Mouse (Mus musculus): ENCODE results near the gene Slc51a.
A peak's percentile ranks its signal among the peaks of the same experiment; 100 is the strongest.
"Not testable (repeated sequence)": the region's sequence is repeated elsewhere in the genome, so short reads cannot be mapped to it uniquely, and the experiment has no call there.

Slc51a gene

DNA sequence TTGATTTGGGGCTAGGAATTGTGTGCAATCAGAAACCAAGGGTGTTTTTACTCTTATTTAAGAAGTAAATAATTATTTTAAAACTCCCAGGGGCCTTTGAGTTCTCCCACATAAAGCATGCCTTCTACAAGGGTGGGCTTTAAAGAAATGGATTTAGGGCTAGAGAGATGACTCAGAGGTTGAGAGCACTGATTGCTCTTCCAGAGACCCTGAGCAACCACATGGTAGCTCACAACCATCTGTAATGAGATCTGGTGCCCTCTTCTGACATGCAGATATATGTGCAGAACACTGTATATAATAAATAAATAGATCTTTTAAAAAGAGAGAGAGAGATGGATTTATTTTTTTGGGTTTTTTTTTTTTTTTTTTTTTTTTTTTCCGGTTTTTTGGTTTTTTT is 22.8 kb downstream of the Slc51a start:
- no peak for DNase-seq

- DNase-seq, result no peak
These were observed 24.3 kb downstream of the Slc51a start for GRCm38 (mm10) chr16:32463426-32463825.

DNA sequence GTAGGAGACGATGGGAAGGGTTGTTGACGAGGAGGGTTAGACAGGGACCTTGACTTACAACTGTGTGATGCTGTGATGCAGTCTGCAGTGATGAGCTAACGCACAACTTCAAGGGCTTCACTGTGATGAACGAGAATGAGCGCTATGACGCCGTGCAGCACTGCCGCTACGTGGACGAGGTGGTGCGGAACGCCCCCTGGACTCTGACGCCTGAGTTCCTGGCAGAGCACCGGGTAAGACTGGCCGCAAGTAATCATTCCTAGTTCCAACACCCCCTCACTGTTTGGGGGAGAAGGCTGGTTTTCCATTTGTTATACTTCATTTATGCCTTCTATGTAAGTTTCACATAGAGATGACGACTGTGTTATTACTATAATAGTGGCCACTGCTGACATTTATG is 24.7 kb downstream of the Slc51a start:
- no peak for DNase-seq

GRCm38 (mm10) chr16:32461713-32462112 is 26.0 kb downstream of the Slc51a start:
- no peak for DNase-seq

GRCm38 (mm10) chr16:32460518-32460917 is 27.2 kb downstream of the Slc51a start:
- no peak for DNase-seq

DNA sequence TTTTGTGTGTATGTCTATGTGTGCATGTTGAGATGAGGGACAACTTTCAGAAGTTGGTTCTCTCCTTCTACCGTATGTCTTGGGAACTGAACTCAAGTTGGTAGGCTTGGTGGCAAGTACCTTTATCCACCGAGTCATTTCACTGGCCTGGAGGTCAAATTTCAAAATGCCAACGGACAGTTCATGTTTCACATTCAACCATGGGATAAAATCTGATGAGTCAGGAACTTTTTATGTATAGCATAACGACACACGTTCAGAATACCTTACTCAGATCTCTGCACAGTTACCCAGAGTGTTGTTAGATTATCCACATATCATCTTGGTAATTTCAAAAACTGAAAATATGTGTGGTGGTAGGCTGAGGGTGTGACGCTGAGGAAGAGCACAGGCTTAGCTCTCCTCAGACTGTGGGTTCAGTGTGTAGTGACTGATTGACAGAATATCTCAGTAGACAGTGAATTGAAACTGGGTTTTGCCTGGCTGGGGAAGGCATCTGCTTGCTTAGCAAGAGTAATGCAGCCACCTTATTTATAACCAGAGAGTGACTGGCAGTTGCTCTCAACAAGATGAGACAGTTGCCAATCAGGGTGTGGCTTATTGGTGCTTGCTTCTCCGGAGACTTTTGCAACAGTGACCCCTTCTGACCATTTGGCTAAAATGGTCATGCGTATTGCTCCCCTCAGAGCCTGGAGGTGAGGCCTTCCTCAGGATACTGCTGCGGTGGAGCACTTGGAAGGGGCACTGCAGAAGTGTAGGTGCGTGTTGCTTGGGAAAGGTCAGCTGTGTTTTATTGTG is 29.9 kb downstream of the Slc51a start:
- DNase-seq, result peak; percentile 53

- DNase-seq, result no peak
These were observed 30.9 kb downstream of the Slc51a start for GRCm38 (mm10) chr16:32456761-32457160.

- no peak for DNase-seq
These were observed 31.6 kb downstream of the Slc51a start for GRCm38 (mm10) chr16:32456086-32456485.

GRCm38 (mm10) chr16:32454646-32455045 is 33.0 kb downstream of the Slc51a start:
- DNase-seq, result no peak

DNA sequence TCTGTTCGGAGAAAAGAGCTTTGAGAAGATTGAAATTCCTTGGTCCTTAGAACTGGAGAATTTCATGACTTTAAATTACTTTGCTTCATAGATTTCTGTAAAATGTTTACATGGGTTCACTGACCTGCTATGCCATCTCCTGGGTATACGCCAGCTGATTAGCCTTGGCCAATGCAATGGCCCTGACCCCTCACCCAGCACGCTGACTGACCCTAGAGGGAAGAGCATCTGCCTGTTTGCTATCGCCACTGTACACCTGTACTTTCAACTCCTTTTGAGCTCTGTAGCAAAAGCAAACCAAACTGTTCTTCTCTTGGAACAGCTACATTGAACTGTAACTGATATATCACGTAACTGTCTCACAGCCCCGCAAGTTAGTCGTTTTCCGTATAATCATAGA is 34.6 kb downstream of the Slc51a start:
- DNase-seq, result no peak

GRCm38 (mm10) chr16:32450133-32450532 is 37.5 kb downstream of the Slc51a start:
- DNase-seq, result no peak

DNA sequence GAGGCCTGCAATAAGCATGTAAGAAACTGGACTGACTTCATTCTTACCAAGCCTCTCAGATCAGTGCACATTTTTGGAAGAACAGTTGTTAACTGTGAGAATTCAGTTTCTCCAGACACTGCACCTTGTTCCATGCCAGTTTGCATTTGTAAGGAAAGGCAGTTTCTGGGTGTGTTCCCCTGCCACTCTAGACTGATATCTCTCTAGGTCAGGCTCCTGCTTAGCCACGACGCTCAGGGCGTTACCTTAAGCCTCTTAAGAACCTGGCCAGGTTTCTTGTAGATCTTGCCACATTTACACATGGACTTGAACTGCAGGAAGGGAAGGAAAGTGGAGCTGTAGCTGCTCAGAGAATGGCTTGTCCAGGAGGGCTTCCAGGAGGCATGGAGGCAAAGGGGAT is 38.0 kb downstream of the Slc51a start:
- no peak for DNase-seq

DNA sequence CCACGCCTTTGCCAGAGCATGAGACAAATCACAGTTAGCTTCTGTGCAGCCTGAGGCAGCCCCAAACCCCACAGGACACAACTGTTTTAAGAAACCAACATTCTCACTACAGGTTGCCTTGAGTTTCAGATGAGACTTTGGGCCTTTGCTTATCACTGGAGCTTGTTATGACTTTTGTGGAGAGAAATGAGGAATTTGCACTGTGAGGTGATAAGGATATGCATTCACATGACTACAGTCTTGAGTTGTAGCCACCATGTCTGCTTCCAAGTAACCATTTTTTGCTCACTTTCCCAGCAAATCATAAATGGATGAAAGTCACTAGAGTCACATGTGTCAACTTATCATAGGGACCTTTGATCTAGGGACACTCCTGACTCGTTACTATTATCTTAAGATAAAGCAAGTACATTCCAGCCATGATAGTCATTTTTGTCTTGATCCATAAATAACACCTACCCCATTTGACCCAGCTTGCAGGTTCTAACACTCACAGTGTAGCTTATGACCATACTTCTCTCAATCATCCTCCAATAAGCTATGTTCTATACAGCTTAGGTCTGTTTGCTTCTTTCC is 41.0 kb downstream of the Slc51a start:
- DNase-seq, result no peak

DNA sequence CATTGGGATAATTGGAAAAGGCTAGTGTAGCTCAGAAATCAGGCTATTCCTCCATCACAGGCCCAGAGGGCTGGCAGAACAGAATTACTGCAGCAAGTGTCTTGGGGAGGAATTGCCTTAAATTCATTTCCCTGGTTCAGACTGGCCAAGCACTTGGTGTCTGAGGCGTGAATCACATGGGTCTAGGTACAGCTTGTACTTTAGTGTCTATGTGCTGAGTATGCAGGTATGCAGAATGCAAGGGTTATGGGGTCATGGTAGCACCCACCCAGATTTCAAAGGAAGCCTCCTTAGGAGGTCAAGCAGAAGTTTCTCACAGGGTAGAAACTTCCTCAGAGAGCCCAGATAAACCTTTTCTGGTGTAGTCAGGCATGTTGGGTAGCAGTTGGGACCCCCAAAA is 42.1 kb downstream of the Slc51a start:
- no peak for DNase-seq

GRCm38 (mm10) chr16:32444615-32445014 is 43.1 kb downstream of the Slc51a start:
- not testable (repeated sequence) for DNase-seq

DNA sequence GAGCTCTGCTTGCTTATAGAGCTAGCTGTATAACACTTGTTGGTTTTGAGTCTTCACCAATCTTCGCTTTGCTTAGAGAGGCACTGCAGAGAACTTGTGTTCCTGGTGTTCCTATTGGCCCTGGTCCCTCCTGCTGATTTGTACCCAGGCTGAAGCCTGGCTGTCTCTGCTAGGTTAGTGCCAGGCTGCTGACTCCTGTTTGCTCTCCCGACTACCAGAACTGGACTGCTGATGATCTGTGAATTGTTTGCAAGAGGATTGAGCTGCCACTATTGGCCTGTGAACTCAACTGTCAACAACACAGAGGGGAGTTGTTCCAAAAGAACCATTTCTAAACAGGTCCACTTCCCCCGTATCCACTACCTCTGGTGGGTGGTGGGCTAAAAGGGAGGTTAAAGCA is 46.2 kb downstream of the Slc51a start:
- DNase-seq, result no peak

DNA sequence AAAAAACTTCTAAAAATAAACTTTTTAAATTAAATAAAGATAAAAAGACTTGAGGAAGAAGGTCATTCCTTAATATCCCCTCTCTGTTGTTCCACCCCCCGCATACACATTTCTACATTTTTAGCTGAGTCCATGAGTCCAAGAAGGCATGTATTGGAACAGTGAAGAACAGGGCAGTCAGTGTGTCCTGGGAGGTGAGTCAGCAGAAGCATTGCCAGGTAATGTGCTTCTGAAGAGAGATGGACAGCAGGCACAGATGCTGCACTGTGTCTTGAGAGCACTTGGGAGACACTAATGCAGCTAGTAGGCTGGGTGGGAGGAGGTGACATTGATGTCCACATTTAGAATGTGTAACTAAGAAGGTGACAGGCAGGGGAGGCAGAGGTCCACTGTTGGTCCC is 50.4 kb downstream of the Slc51a start:
- no peak for DNase-seq

DNA sequence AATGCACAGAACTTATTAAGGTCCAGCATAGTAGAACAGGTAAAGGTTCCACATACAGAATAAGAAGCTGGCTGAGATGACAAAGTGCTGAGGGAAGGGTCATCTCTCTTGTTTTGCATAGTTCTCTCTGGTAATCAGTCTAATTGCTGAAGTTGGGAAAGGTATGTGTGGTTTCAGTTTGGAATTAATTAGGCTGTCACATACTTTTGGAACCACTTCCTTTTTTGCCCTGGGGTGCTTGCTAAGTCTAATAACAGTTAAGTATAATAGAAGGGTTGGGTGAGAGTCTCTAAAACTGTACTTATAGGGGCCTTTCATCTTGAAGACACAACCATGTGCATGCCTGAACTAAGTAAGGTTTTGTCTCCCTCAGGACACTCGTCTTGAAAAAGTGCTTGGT is 51.0 kb downstream of the Slc51a start:
- no peak for DNase-seq

DNA sequence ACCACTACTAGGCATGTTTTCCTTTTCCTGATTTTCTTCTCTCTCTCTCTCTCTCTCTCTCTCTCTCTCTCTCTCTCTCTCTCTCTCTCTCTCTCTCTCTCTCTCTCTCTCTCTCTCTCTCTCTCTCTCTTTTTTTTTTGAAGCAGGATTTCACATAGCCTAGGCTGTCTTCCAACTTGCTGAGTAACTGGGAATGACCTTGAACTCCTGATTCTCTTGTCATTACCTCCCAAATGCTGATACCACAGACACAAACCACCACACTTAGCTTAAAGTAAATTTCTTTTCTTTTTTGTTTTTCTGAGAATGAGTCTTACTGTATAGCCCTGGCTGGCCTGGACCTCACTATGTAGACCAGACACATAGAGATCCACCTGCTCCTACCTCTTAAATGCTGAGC is 53.0 kb downstream of the Slc51a start:
- no peak for DNase-seq

DNA sequence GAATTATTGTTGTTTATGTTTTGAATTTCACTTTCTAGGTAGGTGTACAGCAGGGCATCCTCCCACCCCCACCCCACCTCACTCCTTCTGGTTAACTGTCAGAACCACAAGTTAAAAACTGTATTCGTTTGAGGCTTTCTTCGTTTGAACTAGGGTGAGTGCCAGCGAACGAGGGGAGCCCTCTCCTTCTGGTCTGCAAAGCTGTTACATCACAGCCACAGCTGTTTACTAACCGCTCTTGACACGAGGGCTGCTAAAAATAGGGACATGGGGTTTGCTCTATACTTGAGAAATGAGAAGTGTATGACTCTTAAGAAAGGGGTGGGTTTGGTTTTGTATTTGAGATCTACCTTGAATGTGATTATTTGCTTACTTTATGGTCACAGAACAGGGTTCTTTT is 53.6 kb downstream of the Slc51a start:
- DNase-seq, result no peak

DNA sequence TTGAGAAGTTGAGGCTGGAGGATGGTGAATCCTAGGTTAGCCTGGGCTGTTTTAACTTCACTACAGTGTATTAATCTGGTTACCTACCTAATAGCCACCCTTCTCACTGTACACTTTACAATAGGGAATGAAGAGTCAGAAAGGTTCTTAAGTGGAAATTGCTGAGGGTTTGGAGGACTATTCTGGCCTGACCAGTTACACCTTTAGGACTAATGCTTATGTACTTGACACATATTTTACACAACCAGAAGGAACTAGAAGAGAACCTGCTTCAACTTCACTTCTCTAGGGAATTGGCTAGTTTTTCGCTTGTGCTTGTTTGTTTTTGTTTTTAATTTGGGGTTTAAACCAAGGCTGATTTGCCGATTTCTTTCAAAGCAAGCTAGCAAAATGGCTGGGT is 54.5 kb downstream of the Slc51a start:
- DNase-seq, result no peak

GRCm38 (mm10) chr16:32431926-32432325 is 55.8 kb downstream of the Slc51a start:
- no peak for DNase-seq

- no peak for DNase-seq
These were observed 56.6 kb downstream of the Slc51a start for GRCm38 (mm10) chr16:32431047-32431591.

DNA sequence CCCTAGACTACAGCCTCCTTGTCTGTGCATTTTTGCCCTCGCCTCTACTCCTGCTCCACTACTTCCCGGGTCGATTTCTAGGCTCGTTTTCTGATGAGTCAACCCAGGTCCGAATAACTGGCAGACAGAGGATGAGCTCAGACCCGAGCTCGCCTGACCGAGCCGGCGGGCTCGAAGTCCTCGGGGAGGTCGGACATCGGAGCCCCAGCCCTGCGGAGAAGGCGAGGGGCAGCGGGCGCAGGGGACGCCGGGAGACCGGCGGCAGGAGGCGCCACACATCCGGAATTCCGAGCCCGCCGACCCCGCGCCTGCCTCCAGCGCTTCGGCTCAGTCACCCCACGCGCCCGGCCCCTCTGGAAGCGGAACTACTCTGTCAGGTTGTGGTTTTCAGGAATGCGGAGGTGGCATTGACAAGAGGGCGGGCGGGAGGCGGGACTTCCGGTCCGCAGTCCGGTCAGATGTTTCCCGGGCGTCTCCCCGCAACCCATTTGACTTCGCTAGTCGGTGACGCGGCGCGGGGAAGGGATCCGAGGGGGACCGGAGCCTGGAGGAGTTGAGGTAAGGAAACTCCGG is 57.1 kb downstream of the Slc51a start, which contains the start of gene Pcyt1a:
TSS of gene Pcyt1a (plus strand) at position 448 of the 573 bp plus-strand sequence.
- DNase-seq, result peak; percentile 89

Data from cerebellum, adult 11-12 months (tissue).